Mouse (Mus musculus): ENCODE measurements at regions not wholly inside any gene's neighbourhood (a gene's known extent, or its start where the extent isn't known, plus 50 kb on each side); places are given as distances from the start of the nearest gene placed in this dataset.
A peak's percentile ranks its signal among the peaks of the same experiment; 100 is the strongest.

GRCm38 (mm10) chr17:84028157-84028970, 159.4 kb downstream of the Zfp36l2 start:
- TF ChIP-seq POLR2A (IDR thresholded peaks at IDR 0.05; ENCODE audit: low read depth, low read length) = 0 out of 2 replicates have a peak, but pooled peaks have one; percentile 13
- TF ChIP-seq CTCF (IDR thresholded peaks at IDR 0.05; ENCODE audit: extremely low read depth, insufficient read length, insufficient replicate concordance, low read depth, low read length) = peak; percentile 96

Measured in small intestine, adult 2 months (tissue).